Mouse (Mus musculus): ENCODE measurements around the gene Adgrg5. TPM values are rescaled to one million over a fixed set of nuclear protein-coding genes. Genes with fewer than 3 reads are reported as not detected.
A peak's percentile ranks its signal among the peaks of the same experiment; 100 is the strongest.

Gene Adgrg5
- polyA plus RNA-seq, 1 experiment from 2014 or later: 0.25 TPM

GRCm38 (mm10) chr8:94976651-94977417 lies 53.3 kb downstream of the Adgrg5 start:
- WGBS: 23% methylated on average over 17 of the region's 17 CpGs
- no peak for ATAC-seq (ENCODE audit: low FRiP score, low read depth)
- Histone ChIP-seq H3K27me3 (no peaks in the 10 kb centered on the region), H3K4me2 (peak overlapping the region; percentile 44), H3K4me3 (peak overlapping the region; percentile 19), H3K36me3 (no peaks in the 10 kb centered on the region), H3K4me1 (replicated peaks) (peaks cover 38% of the 10 kb centered on the region), H3K9me3 (no peaks in the 10 kb centered on the region), H3K27ac (replicated peaks) (no peak overlapping the region), H3K9ac (no peak overlapping the region)

GRCm38 (mm10) chr8:94978131-94978530 lies 54.6 kb downstream of the Adgrg5 start:
- Histone ChIP-seq H3K27ac (replicated peaks) (no peak overlapping the region), H3K36me3 (no peaks in the 10 kb centered on the region), H3K27me3 (no peaks in the 10 kb centered on the region), H3K4me3 (no peak overlapping the region), H3K9ac (no peak overlapping the region), H3K4me2 (peak overlapping the region; percentile 44), H3K9me3 (no peaks in the 10 kb centered on the region), H3K4me1 (replicated peaks) (peaks cover 49% of the 10 kb centered on the region)
- ATAC-seq (ENCODE audit: low FRiP score, low read depth): no peak
- 27% methylated on average over 9 of the region's 9 CpGs for WGBS

GRCm38 (mm10) chr8:94978593-94979319 lies 55.3 kb downstream of the Adgrg5 start:
- Histone ChIP-seq H3K27me3 (no peaks in the 10 kb centered on the region), H3K4me2 (peak overlapping the region; percentile 44; the same call in 1 of the 2 replicates), H3K4me3 (no peak overlapping the region), H3K36me3 (no peaks in the 10 kb centered on the region), H3K27ac (replicated peaks) (no peak overlapping the region), H3K9ac (no peak overlapping the region), H3K9me3 (no peaks in the 10 kb centered on the region), H3K4me1 (replicated peaks) (peaks cover 55% of the 10 kb centered on the region)
- ATAC-seq (ENCODE audit: low FRiP score, low read depth): no peak
- WGBS: 66% methylated on average over 13 of the region's 13 CpGs

GRCm38 (mm10) chr8:94980176-94980575 lies 56.7 kb downstream of the Adgrg5 start:
- ATAC-seq (ENCODE audit: low FRiP score, low read depth): no peak
- no peaks in the 10 kb centered on the region for H3K27me3 ChIP-seq
- H3K9ac ChIP-seq: no peak overlapping the region
- H3K36me3 ChIP-seq: no peaks in the 10 kb centered on the region
- no peak overlapping the region for H3K4me3 ChIP-seq
- H3K4me2 ChIP-seq: no peak overlapping the region
- WGBS: 95% methylated on average over 5 of the region's 5 CpGs
- H3K9me3 ChIP-seq: no peaks in the 10 kb centered on the region
- H3K4me1 ChIP-seq (replicated peaks): peaks cover 69% of the 10 kb centered on the region
- no peak overlapping the region for H3K27ac ChIP-seq (replicated peaks)

- WGBS: 41% methylated on average over 8 of the region's 8 CpGs
- Histone ChIP-seq H3K4me2 (no peak overlapping the region), H3K4me1 (replicated peaks) (peaks cover 71% of the 10 kb centered on the region), H3K9me3 (no peaks in the 10 kb centered on the region), H3K4me3 (no peak overlapping the region), H3K36me3 (no peaks in the 10 kb centered on the region), H3K9ac (no peak overlapping the region), H3K27me3 (no peaks in the 10 kb centered on the region), H3K27ac (replicated peaks) (peak overlapping the region; percentile 73; the same call in 1 of the 2 replicates)
- ATAC-seq (ENCODE audit: low FRiP score, low read depth): no peak
Measured at GRCm38 (mm10) chr8:94980976-94981375, 57.5 kb downstream of the Adgrg5 start.

GRCm38 (mm10) chr8:94981848-94982247 lies 58.4 kb downstream of the Adgrg5 start:
- no peak overlapping the region for H3K4me3 ChIP-seq
- no peaks in the 10 kb centered on the region for H3K27me3 ChIP-seq
- no peak overlapping the region for H3K4me2 ChIP-seq
- no peaks in the 10 kb centered on the region for H3K9me3 ChIP-seq
- H3K4me1 ChIP-seq (replicated peaks): peaks cover 77% of the 10 kb centered on the region
- 41% methylated on average over 7 of the region's 7 CpGs for WGBS
- no peak overlapping the region for H3K9ac ChIP-seq
- H3K36me3 ChIP-seq: no peaks in the 10 kb centered on the region
- peak overlapping the region; percentile 73 for H3K27ac ChIP-seq (replicated peaks)
- 0 out of 2 replicates have a peak, but pooled peaks have one; percentile 10 for ATAC-seq (ENCODE audit: low FRiP score, low read depth)

- Histone ChIP-seq H3K36me3 (no peaks in the 10 kb centered on the region), H3K4me1 (replicated peaks) (peaks cover 76% of the 10 kb centered on the region), H3K9ac (no peak overlapping the region), H3K27me3 (no peaks in the 10 kb centered on the region), H3K4me2 (peak overlapping the region; percentile 38; the same call in 1 of the 2 replicates), H3K4me3 (no peak overlapping the region), H3K9me3 (no peaks in the 10 kb centered on the region), H3K27ac (replicated peaks) (peak overlapping the region; percentile 73)
- WGBS: 20% methylated on average over 5 of the region's 5 CpGs
- no peak for ATAC-seq (ENCODE audit: low FRiP score, low read depth)
Measured at GRCm38 (mm10) chr8:94983146-94983545, 59.7 kb downstream of the Adgrg5 start.

- peak overlapping the region; percentile 2; the same call in 1 of the 2 replicates for H3K4me3 ChIP-seq
- H3K36me3 ChIP-seq: no peaks in the 10 kb centered on the region
- no peaks in the 10 kb centered on the region for H3K9me3 ChIP-seq
- H3K9ac ChIP-seq: 0 out of 2 replicates have a peak overlapping the region, but pooled peaks have one; percentile 18
- WGBS: 5% methylated on average over 10 of the region's 10 CpGs
- ATAC-seq (ENCODE audit: low FRiP score, low read depth): peak; percentile 81
- H3K4me1 ChIP-seq (replicated peaks): peaks cover 67% of the 10 kb centered on the region
- H3K27ac ChIP-seq (replicated peaks): peak overlapping the region; percentile 73
- no peaks in the 10 kb centered on the region for H3K27me3 ChIP-seq
- H3K4me2 ChIP-seq: peak overlapping the region; percentile 38
Measured at GRCm38 (mm10) chr8:94983881-94984516, 60.5 kb downstream of the Adgrg5 start.

GRCm38 (mm10) chr8:94985023-94985422 lies 61.5 kb downstream of the Adgrg5 start:
- Histone ChIP-seq H3K4me3 (no peak overlapping the region), H3K36me3 (no peaks in the 10 kb centered on the region), H3K4me2 (peak overlapping the region; percentile 38), H3K9me3 (no peaks in the 10 kb centered on the region), H3K4me1 (replicated peaks) (peaks cover 70% of the 10 kb centered on the region), H3K27ac (replicated peaks) (peak overlapping the region; percentile 73; the same call in 1 of the 2 replicates), H3K27me3 (no peaks in the 10 kb centered on the region), H3K9ac (no peak overlapping the region)
- no peak for ATAC-seq (ENCODE audit: low FRiP score, low read depth)
- WGBS: 82% methylated on average over 6 of the region's 6 CpGs

GRCm38 (mm10) chr8:94986676-94987075 lies 63.2 kb downstream of the Adgrg5 start:
- Histone ChIP-seq H3K4me3 (no peak overlapping the region), H3K36me3 (no peaks in the 10 kb centered on the region), H3K9ac (no peak overlapping the region), H3K4me1 (replicated peaks) (peaks cover 74% of the 10 kb centered on the region), H3K27me3 (no peaks in the 10 kb centered on the region), H3K27ac (replicated peaks) (peak overlapping the region; percentile 37; the same call in 1 of the 2 replicates), H3K9me3 (no peaks in the 10 kb centered on the region), H3K4me2 (peak overlapping the region; percentile 38)
- peak; percentile 17; the same call in 1 of the 2 replicates for ATAC-seq (ENCODE audit: low FRiP score, low read depth)
- 25% methylated on average over 5 of the region's 5 CpGs for WGBS

GRCm38 (mm10) chr8:94987553-94987952 lies 64.1 kb downstream of the Adgrg5 start:
- Histone ChIP-seq H3K9ac (no peak overlapping the region), H3K4me3 (no peak overlapping the region), H3K27me3 (no peaks in the 10 kb centered on the region), H3K36me3 (no peaks in the 10 kb centered on the region), H3K9me3 (no peaks in the 10 kb centered on the region), H3K4me2 (no peak overlapping the region), H3K4me1 (replicated peaks) (peaks cover 76% of the 10 kb centered on the region), H3K27ac (replicated peaks) (no peak overlapping the region)
- no peak for ATAC-seq (ENCODE audit: low FRiP score, low read depth)
- 71% methylated on average over 7 of the region's 7 CpGs for WGBS

- no peak overlapping the region for H3K9ac ChIP-seq
- 84% methylated on average over 6 of the region's 6 CpGs for WGBS
- H3K4me1 ChIP-seq (replicated peaks): peaks cover 76% of the 10 kb centered on the region
Measured at GRCm38 (mm10) chr8:94988619-94989018, 65.1 kb downstream of the Adgrg5 start.

More at GRCm38 (mm10) chr8:94988619-94989018, 65.1 kb downstream of the Adgrg5 start:
- Histone ChIP-seq H3K4me3 (no peak overlapping the region), H3K27ac (replicated peaks) (no peak overlapping the region), H3K36me3 (no peaks in the 10 kb centered on the region), H3K27me3 (no peaks in the 10 kb centered on the region), H3K9me3 (no peaks in the 10 kb centered on the region), H3K4me2 (no peak overlapping the region)
- no peak for ATAC-seq (ENCODE audit: low FRiP score, low read depth)
